ENCODE assay signal across 18 mouse cellular contexts in the genomic region with DNA sequence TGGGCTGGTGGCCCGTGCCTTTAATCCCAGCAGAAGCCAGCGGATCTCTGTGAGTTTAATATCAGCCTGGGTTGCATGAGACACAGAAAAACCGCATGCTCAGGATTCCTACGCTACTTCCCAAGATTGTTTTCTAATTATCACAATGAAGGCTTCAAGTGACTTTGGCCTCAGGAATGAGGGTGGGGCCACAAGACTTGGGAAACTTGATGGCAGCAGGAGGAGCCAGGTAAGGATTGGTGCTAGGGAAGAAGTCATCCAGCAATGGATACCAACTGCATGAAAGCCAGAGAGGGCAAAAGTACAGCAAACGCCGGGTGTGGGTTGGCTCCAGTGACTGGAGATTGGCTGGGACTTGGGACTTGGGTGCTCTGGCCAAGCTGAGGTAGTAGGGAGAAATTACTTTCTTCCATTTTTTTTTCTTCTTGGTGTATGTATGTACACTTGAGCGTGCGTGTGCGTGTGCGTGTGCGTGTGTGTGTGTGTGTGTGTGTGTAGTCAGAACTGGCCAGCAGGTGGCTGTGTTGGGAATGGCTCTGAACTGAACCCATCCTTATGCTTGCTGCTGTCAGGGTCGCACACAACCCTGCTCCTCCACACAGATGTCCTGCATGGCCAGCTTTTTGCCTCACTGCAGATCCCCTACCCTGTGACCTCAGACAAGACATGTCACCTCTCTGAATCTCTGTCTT. TPM values are rescaled to one million over a fixed set of nuclear protein-coding genes. Genes with fewer than 3 reads are reported as not detected.
DNase-seq lines count a peak whose midpoint lies in the region; ATAC-seq and TF ChIP-seq lines count a peak whose summit lies in the region.
"Had no signal": no experiment of that assay in that cellular context is flagged by ENCODE, and none has a peak within 500 bp of the region (broad histone marks: within the 10 kb centered on the region; RNA-seq: fewer than 3 reads in every experiment).

No protein-coding gene starts in this region.

- DNase-seq in kidney, postnatal 14 days, result peak; percentile 18
- no peak for DNase-seq in kidney, adult 18-20 months
- DNase-seq in R1 (ENCODE audit: low read depth, low spot score), result peak; percentile 98
- no peak for DNase-seq in lung, postnatal 0 days (ENCODE audit: low spot score)
- no peak for DNase-seq in spleen, adult 18-20 months
- no peak for DNase-seq in spleen, adult 12 weeks (ENCODE audit: low spot score)
- no peak for DNase-seq in layer of hippocampus, postnatal 14 days (ENCODE audit: low spot score in 2 of 2)
- DNase-seq: cerebellum, adult 11 months; gastrocnemius, postnatal 25 days; heart, postnatal 36 days had no signal

- ATAC-seq in lung, postnatal 0 days, result peak; percentile 52

- no peaks in the 10 kb centered on the region for H3K27me3 ChIP-seq in E14TG2a.4 (ENCODE audit: insufficient read depth, low read length)
- no peaks in the 10 kb centered on the region for H3K27me3 ChIP-seq in lung, postnatal 0 days (replicated peaks; ENCODE audit: insufficient read depth, low read length)
- H3K27me3 ChIP-seq: embryonic facial prominence, embryonic 13.5 days; limb, embryonic 12.5 days; lung, embryonic 15.5 days; midbrain, embryonic 12.5 days had no signal

- no peak overlapping the region for H3K9ac ChIP-seq in lung, postnatal 0 days (replicated peaks; ENCODE audit: low read depth)
- H3K9ac ChIP-seq: embryonic facial prominence, embryonic 13.5 days; limb, embryonic 12.5 days; lung, embryonic 15.5 days; midbrain, embryonic 12.5 days had no signal

- H3K4me2 ChIP-seq in lung, postnatal 0 days (replicated peaks; ENCODE audit: low read depth, low read length), result no peak overlapping the region
- H3K4me2 ChIP-seq: embryonic facial prominence, embryonic 13.5 days; limb, embryonic 12.5 days; lung, embryonic 15.5 days; midbrain, embryonic 12.5 days had no signal

- TF ChIP-seq EP300 in lung, postnatal 0 days (IDR thresholded peaks at IDR 0.05), result no peak

- H3K4me1 ChIP-seq in E14TG2a.4 (replicated peaks; ENCODE audit: low read depth, low read length), result peaks cover 53% of the 10 kb centered on the region
- no peaks in the 10 kb centered on the region for H3K4me1 ChIP-seq in lung, postnatal 0 days (ENCODE audit: insufficient read depth, low read depth, low read length)
- H3K4me1 ChIP-seq: embryonic facial prominence, embryonic 13.5 days; forebrain, embryonic 10.5 days; heart, embryonic 10.5 days; limb, embryonic 12.5 days; lung, embryonic 15.5 days; midbrain, embryonic 12.5 days had no signal

- H3K9me3 ChIP-seq in E14TG2a.4 (ENCODE audit: low read length), result peaks cover 4% of the 10 kb centered on the region; the same call in 1 of the 2 replicates
- H3K9me3 ChIP-seq in lung, postnatal 0 days (ENCODE audit: low read length), result no peaks in the 10 kb centered on the region
- H3K9me3 ChIP-seq: embryonic facial prominence, embryonic 13.5 days; forebrain, embryonic 10.5 days; heart, embryonic 10.5 days; limb, embryonic 12.5 days; lung, embryonic 15.5 days; midbrain, embryonic 12.5 days had no signal

- 81% methylated on average over 12 of the region's 12 CpGs for WGBS in lung, postnatal 0 days

- 0 out of 2 replicates have a peak overlapping the region, but pooled peaks have one; percentile 20 for H3K4me3 ChIP-seq in E14TG2a.4 (replicated peaks; ENCODE audit: low read length)
- H3K4me3 ChIP-seq in lung, postnatal 0 days (ENCODE audit: low read depth, low read length), result no peak overlapping the region
- H3K4me3 ChIP-seq: embryonic facial prominence, embryonic 13.5 days; forebrain, embryonic 10.5 days; heart, embryonic 10.5 days; limb, embryonic 12.5 days; lung, embryonic 15.5 days; midbrain, embryonic 12.5 days; myocyte had no signal

- peaks cover 47% of the 10 kb centered on the region for H3K36me3 ChIP-seq in E14TG2a.4 (ENCODE audit: insufficient read depth, low read length)
- peaks cover 13% of the 10 kb centered on the region; the same call in 1 of the 2 replicates for H3K36me3 ChIP-seq in lung, postnatal 0 days (ENCODE audit: insufficient read depth, low read length)
- H3K36me3 ChIP-seq: forebrain, embryonic 10.5 days; heart, embryonic 10.5 days; limb, embryonic 12.5 days; lung, embryonic 15.5 days; midbrain, embryonic 12.5 days had no signal

- no peak overlapping the region for H3K27ac ChIP-seq in lung, postnatal 0 days (ENCODE audit: low read length)
- H3K27ac ChIP-seq: embryonic facial prominence, embryonic 13.5 days; forebrain, embryonic 10.5 days; heart, embryonic 10.5 days; limb, embryonic 12.5 days; lung, embryonic 15.5 days; midbrain, embryonic 12.5 days had no signal

- peak; percentile 28 for TF ChIP-seq CTCF in E14TG2a.4 (conservative IDR thresholded peaks at IDR 0.05; ENCODE audit: low read length)
- TF ChIP-seq CTCF in lung, postnatal 0 days (IDR thresholded peaks at IDR 0.05), result peak; percentile 18

RNA-seq across cellular contexts. Expression of gene Clasrp, which starts 5.5 kb away (rescaled TPM):
- polyA plus RNA-seq in lung, postnatal 0 days (2015; fragmentation: Nextera tagmentation; extraction: Ambion mirVana), result 22.6 and 23.8 TPM in 2 replicates
- total RNA-seq in layer of hippocampus, postnatal 14 days (2021), result 10 to 100 TPM; 85.8 to 95.0 TPM

RNA-seq across cellular contexts. Expression of gene Relb, which starts 19.5 kb away (rescaled TPM):
- 15.6 and 29.8 TPM in 2 replicates for polyA plus RNA-seq in lung, postnatal 0 days (2015; fragmentation: Nextera tagmentation; extraction: Ambion mirVana)
- 10 to 100 TPM in 1 of 2 experiments, 1 to 10 TPM in 1; 9.9 to 10.5 TPM for total RNA-seq in layer of hippocampus, postnatal 14 days (2021)

RNA-seq across cellular contexts. Expression of gene Gemin7, which starts 32.4 kb away (rescaled TPM):
- polyA plus RNA-seq in lung, postnatal 0 days (2015; fragmentation: Nextera tagmentation; extraction: Ambion mirVana), result 161 and 163 TPM in 2 replicates
- 10 to 100 TPM; 39.8 to 43.3 TPM for total RNA-seq in layer of hippocampus, postnatal 14 days (2021)

RNA-seq across cellular contexts. Expression of gene Zfp296, which starts 32.7 kb away (rescaled TPM):
- 0.76 and 0.88 TPM in 2 replicates for polyA plus RNA-seq in lung, postnatal 0 days (2015; fragmentation: Nextera tagmentation; extraction: Ambion mirVana)
- total RNA-seq in layer of hippocampus, postnatal 14 days (2021), result under 1 TPM in 1 of 2 experiments, not detected in 1; 0.53 TPM

RNA-seq across cellular contexts. Expression of gene Ppp1r37, which starts 46.9 kb away (rescaled TPM):
- 19.1 and 20.3 TPM in 2 replicates for polyA plus RNA-seq in lung, postnatal 0 days (2015; fragmentation: Nextera tagmentation; extraction: Ambion mirVana)
- 10 to 100 TPM; 88.3 to 91.7 TPM for total RNA-seq in layer of hippocampus, postnatal 14 days (2021)

Comparison
In these comparisons a context has a peak if more than half of its experiments do, and no peak if none do; other contexts are left out.
1. DNase-seq: peak in kidney, postnatal 14 days (single experiment) and R1 (single experiment); none in kidney, adult 18-20 months (single experiment), lung, postnatal 0 days (single experiment), spleen, adult 18-20 months (0 of 2), spleen, adult 12 weeks (single experiment) and layer of hippocampus, postnatal 14 days (0 of 2).